Mouse (Mus musculus) embryonic facial prominence, embryonic 11.5 days (tissue): Measurements from ENCODE around the gene Cd2bp2. TPM values are rescaled to one million over a fixed set of nuclear protein-coding genes. Genes with fewer than 3 reads are reported as not detected.

Source experiments
- ATAC-seq: fragments of 200-750 bp; cut with Nextera tagmentation; replicated peaks from 2 replicates; pipeline ENCODE4 v1.8.0; 2017; ENCODE audit warnings: low read depth; ENCODE audit not compliant: insufficient number of reproducible peaks, low FRiP score, low TSS enrichment
- DNase-seq: peaks from one replicate; pipeline ENCODE4 v3.0.0-alpha.2; 2015; ENCODE audit warnings: low spot score
- H3K27ac ChIP-seq: fragments of 300-500 bp; sonication (generic); replicated peaks from 2 replicates; pipeline ENCODE4 v1.5.1; 2014; ENCODE audit warnings: mild to moderate bottlenecking, low read depth, low read length, control low read depth
- H3K27me3 ChIP-seq: fragments of 300-500 bp; sonication (generic); 2 replicates; pipeline ENCODE4 v1.6.1; 2014; ENCODE audit warnings: mild to moderate bottlenecking, low read length, moderate library complexity, mixed read lengths; ENCODE audit not compliant: control insufficient read depth, insufficient read depth
- H3K36me3 ChIP-seq: fragments of 300-500 bp; sonication (generic); replicated peaks from 2 replicates; pipeline ENCODE4 v1.6.1; 2014; ENCODE audit warnings: low read depth, mild to moderate bottlenecking, low read length, moderate library complexity, mixed read lengths; ENCODE audit not compliant: control insufficient read depth, insufficient read depth
- H3K4me1 ChIP-seq: fragments of 300-500 bp; sonication (generic); 2 replicates; pipeline ENCODE4 v1.6.1; 2014; ENCODE audit warnings: low read length, mixed read lengths; ENCODE audit not compliant: control insufficient read depth, insufficient read depth
- H3K4me2 ChIP-seq: fragments of 300-500 bp; sonication (generic); 2 replicates; pipeline ENCODE4 v1.6.1; 2014; ENCODE audit warnings: low read depth, mild to moderate bottlenecking, control low read depth, low read length, moderate library complexity
- H3K4me3 ChIP-seq: fragments of 300-500 bp; sonication (generic); 2 replicates; pipeline ENCODE4 v1.5.1; 2014; ENCODE audit warnings: low read depth, low read length, control low read depth
- H3K9ac ChIP-seq: fragments of 300-500 bp; sonication (generic); replicated peaks from 2 replicates; pipeline ENCODE4 v1.6.1; 2014; ENCODE audit warnings: mild to moderate bottlenecking, control low read depth, low read length
- H3K9me3 ChIP-seq: fragments of 300-500 bp; sonication (generic); replicated peaks from 2 replicates; pipeline ENCODE4 v1.6.1; 2016; ENCODE audit warnings: mild to moderate bottlenecking, low read length, inconsistent platforms, mixed read lengths; ENCODE audit not compliant: control insufficient read depth
- WGBS: fragments of 180-500 bp; shearing (Covaris S2); extraction: QIAGEN DNeasy Blood & Tissue Kit; methylation state at CpG from one replicate; pipeline ENCODE4 v1.1.7; 2014; 5-methylcytosine and 5-hydroxymethylcytosine counted together
- polyA plus RNA-seq: library from polyadenylated mRNA; unstranded; fragments of >200 nt; fragmentation: Nextera tagmentation; extraction: Ambion mirVana; gene quantifications from 2 replicates; pipeline ENCODE4 v1.2.1, GENCODE M21; 2014

Cd2bp2 gene
- polyA plus RNA-seq, 1 experiment from 2014 or later = 74.0 TPM

DNA sequence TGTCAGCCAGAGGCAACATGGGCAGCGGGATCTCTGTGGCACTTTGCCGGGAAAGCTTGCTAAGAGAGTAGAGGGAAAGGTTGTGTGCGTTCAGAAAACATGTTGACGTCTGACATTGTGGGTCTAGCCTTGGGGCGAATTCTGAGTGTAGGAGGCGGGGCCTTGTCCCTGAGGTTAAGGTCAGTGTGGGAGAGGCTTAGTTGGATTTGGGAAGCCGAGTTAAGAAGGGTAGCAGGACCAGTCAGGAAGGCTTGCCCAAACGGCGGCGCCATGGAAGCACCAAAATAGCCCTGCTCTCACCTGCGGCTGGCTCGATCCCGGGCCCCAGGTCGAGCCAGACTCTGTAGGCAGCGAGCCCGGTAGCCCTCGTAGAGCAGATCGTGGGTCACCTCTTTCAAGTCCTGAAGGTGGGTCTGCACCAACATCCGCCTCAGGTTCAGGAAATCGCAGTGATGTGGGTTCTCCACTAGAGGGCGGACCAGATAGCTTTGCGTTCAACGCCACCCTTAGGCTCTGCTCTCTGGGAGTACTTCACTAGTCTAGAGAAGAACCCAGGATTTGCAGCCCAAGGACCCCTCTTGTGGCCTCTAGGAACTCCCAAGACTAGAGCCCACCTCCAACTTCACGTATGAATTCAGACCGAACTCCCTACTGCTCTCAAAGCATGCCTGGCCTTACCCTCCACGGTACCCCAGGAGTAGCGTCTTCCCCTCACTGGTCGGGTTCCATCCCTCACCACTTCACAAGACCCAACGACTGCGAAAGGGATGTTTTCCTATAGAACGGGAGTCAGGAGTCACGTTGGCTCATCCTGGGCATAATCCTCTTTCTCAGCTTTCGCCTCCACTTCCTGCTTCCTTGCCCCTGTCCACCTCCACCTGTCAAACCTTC is 19.4 kb upstream of the Cd2bp2 start:
- ATAC-seq = no peak

DNA sequence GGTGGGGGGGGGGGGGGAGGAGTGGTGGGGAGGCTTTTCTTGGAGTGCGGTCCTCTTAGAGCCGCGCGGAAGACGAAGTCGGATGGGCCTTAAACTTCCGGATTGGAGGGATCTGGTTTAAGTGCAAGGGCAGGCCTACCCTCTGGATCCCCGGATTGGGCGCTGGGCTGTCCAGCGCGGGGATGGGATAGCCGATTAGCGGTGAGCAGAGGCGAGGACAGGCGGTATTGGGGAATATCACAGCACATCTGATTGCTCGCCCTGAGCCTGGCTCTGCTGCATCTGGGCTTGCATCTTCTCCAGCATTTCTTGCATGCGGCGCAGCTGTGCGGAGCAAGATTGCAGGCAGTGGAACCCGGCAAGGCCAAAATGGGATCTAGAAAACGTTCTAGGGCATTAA is 18.7 kb upstream of the Cd2bp2 start:
- peak overlapping the region; percentile 28 for H3K9ac ChIP-seq
- H3K36me3 ChIP-seq = no peaks in the 10 kb centered on the region
- no peak overlapping the region for H3K4me3 ChIP-seq
- peaks cover 2% of the 10 kb centered on the region; the same call in 1 of the 2 replicates for H3K27me3 ChIP-seq
- H3K4me1 ChIP-seq = no peaks in the 10 kb centered on the region; the same call in 1 of the 2 replicates
- peak overlapping the region; percentile 42; the same call in 1 of the 2 replicates for H3K4me2 ChIP-seq
- H3K9me3 ChIP-seq = no peaks in the 10 kb centered on the region
- no peak overlapping the region for H3K27ac ChIP-seq
- WGBS = 26% methylated on average over 21 of the region's 21 CpGs
- ATAC-seq (no peak), DNase-seq (no peak)

More for the DNA sequence above, 19.4 kb upstream of the Cd2bp2 start:
- DNase-seq = peak; percentile 89
- Histone ChIP-seq H3K27ac (no peak overlapping the region), H3K9ac (peak overlapping the region; percentile 37), H3K4me3 (peak overlapping the region; percentile 22), H3K4me2 (peak overlapping the region; percentile 42), H3K36me3 (no peaks in the 10 kb centered on the region), H3K4me1 (no peaks in the 10 kb centered on the region; the same call in 1 of the 2 replicates), H3K9me3 (no peaks in the 10 kb centered on the region), H3K27me3 (peaks cover 2% of the 10 kb centered on the region; the same call in 1 of the 2 replicates)
- WGBS = 21% methylated on average over 33 of the region's 33 CpGs

- H3K27ac ChIP-seq = no peak overlapping the region
- DNase-seq (no peak), ATAC-seq (no peak)
- WGBS = 52% methylated on average over 12 of the region's 12 CpGs
- H3K9me3 ChIP-seq = no peaks in the 10 kb centered on the region
- no peak overlapping the region for H3K9ac ChIP-seq
- no peaks in the 10 kb centered on the region; the same call in 1 of the 2 replicates for H3K4me1 ChIP-seq
- H3K27me3 ChIP-seq = peaks cover 2% of the 10 kb centered on the region; the same call in 1 of the 2 replicates
- no peak overlapping the region for H3K4me3 ChIP-seq
- H3K36me3 ChIP-seq = no peaks in the 10 kb centered on the region
- H3K4me2 ChIP-seq = no peak overlapping the region
Observed at GRCm38 (mm10) chr7:127213930-127214329, 18.1 kb upstream of the Cd2bp2 start.

GRCm38 (mm10) chr7:127213485-127213884 is 17.6 kb upstream of the Cd2bp2 start:
- ATAC-seq (no peak), DNase-seq (peak; percentile 66)
- no peak overlapping the region for H3K9ac ChIP-seq
- H3K27ac ChIP-seq = no peak overlapping the region
- H3K4me2 ChIP-seq = no peak overlapping the region
- WGBS = 30% methylated on average over 7 of the region's 7 CpGs
- H3K4me1 ChIP-seq = no peaks in the 10 kb centered on the region; the same call in 1 of the 2 replicates
- peaks cover 2% of the 10 kb centered on the region; the same call in 1 of the 2 replicates for H3K27me3 ChIP-seq
- H3K36me3 ChIP-seq = no peaks in the 10 kb centered on the region
- no peaks in the 10 kb centered on the region for H3K9me3 ChIP-seq
- no peak overlapping the region for H3K4me3 ChIP-seq

- no peaks in the 10 kb centered on the region; the same call in 1 of the 2 replicates for H3K4me1 ChIP-seq
- no peaks in the 10 kb centered on the region for H3K36me3 ChIP-seq
- H3K27ac ChIP-seq = no peak overlapping the region
- peaks cover 2% of the 10 kb centered on the region; the same call in 1 of the 2 replicates for H3K27me3 ChIP-seq
- WGBS = 92% methylated on average over 12 of the region's 12 CpGs
- ATAC-seq (no peak), DNase-seq (no peak)
- no peak overlapping the region for H3K4me3 ChIP-seq
- no peak overlapping the region for H3K4me2 ChIP-seq
- H3K9ac ChIP-seq = no peak overlapping the region
- no peaks in the 10 kb centered on the region for H3K9me3 ChIP-seq
Observed at GRCm38 (mm10) chr7:127212432-127213250, 16.8 kb upstream of the Cd2bp2 start.

- no peak overlapping the region for H3K4me3 ChIP-seq
- H3K9ac ChIP-seq = no peak overlapping the region
- no peaks in the 10 kb centered on the region; the same call in none of the 2 replicates for H3K4me1 ChIP-seq
- H3K4me2 ChIP-seq = no peak overlapping the region
- 70% methylated on average over 5 of the region's 5 CpGs for WGBS
- H3K9me3 ChIP-seq = no peaks in the 10 kb centered on the region
- DNase-seq (no peak), ATAC-seq (no peak)
- H3K36me3 ChIP-seq = no peaks in the 10 kb centered on the region
- peaks cover 2% of the 10 kb centered on the region; the same call in 1 of the 2 replicates for H3K27me3 ChIP-seq
- H3K27ac ChIP-seq = no peak overlapping the region
Observed at GRCm38 (mm10) chr7:127211014-127211745, 15.3 kb upstream of the Cd2bp2 start.

- Histone ChIP-seq H3K36me3 (no peaks in the 10 kb centered on the region; the same call in 1 of the 2 replicates), H3K27ac (no peak overlapping the region), H3K4me3 (no peak overlapping the region), H3K9me3 (no peaks in the 10 kb centered on the region), H3K9ac (no peak overlapping the region), H3K27me3 (peaks cover 2% of the 10 kb centered on the region; the same call in 1 of the 2 replicates), H3K4me1 (no peaks in the 10 kb centered on the region; the same call in 1 of the 2 replicates), H3K4me2 (no peak overlapping the region)
- no peak for ATAC-seq
- no peak for DNase-seq
- WGBS = 92% methylated on average over 4 of the region's 4 CpGs
Observed at GRCm38 (mm10) chr7:127210266-127210665, 14.4 kb upstream of the Cd2bp2 start.
